Mouse (Mus musculus): Measurements from ENCODE around the gene Hist1h2bj. TPM values are rescaled to one million over a fixed set of nuclear protein-coding genes. Genes with fewer than 3 reads are reported as not detected.
"Not testable (repeated sequence)": the region's sequence is repeated elsewhere in the genome, so short reads cannot be mapped to it uniquely, and the experiment has no call there.

The Hist1h2bj gene
- total RNA-seq, 2 experiments from 2014 or later = 117 to 122 TPM

- no peak for DNase-seq
These were observed 2.4 kb upstream of the Hist1h2bj start for GRCm38 (mm10) chr13:22040464-22041141.

- DNase-seq = peak; percentile 90
These were observed 1.9 kb upstream of the Hist1h2bj start, which contains the start of gene Hist1h4i for GRCm38 (mm10) chr13:22041142-22041536. Hist1h4i (minus strand) TSS chr13:22041362.

DNA sequence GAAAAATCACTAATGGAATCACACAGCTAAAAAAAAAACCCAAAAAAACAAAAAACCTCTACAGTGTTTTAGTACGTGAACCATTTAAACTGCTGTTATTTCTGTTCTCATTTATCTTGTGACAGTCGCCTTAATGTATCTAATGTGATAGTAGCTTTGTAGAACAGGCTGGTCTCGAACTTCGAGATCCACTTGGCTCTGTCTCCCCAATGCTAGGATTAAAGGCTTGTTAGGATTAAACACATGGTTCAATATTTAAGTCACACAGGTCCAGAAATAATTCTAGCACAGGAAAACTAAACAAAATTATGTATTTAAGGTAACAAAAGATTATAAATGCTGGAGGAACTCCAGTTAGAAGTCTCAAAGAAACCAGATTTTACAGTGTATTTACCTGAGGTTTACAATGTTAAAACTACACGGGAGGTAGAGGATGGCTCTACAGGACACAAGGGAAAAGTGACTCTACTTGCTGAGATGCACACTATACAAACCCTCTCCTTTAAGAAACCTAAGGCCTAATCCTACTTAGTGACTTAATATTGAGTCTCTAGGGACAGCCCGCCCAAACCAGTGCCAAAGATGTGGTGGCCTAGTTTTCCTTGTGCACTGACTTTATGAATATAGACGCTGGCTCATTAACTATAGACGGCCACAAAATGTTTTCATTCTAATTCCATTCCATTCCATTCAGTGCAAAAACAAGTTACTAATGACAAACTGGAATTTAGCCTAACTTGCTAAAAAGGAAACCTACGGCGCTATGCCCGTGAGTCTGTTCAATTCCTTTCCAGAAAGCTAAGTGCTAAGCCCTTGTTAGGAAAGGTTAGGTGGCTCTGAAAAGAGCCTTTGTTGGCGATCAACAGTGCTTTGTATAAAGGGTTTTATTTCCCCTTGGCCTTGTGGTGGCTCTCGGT is 1.1 kb upstream of the Hist1h2bj start:
- DNase-seq = no peak

- no peak for DNase-seq
These were observed 753 bp downstream of the Hist1h2bj start for GRCm38 (mm10) chr13:22043503-22044431.

DNA sequence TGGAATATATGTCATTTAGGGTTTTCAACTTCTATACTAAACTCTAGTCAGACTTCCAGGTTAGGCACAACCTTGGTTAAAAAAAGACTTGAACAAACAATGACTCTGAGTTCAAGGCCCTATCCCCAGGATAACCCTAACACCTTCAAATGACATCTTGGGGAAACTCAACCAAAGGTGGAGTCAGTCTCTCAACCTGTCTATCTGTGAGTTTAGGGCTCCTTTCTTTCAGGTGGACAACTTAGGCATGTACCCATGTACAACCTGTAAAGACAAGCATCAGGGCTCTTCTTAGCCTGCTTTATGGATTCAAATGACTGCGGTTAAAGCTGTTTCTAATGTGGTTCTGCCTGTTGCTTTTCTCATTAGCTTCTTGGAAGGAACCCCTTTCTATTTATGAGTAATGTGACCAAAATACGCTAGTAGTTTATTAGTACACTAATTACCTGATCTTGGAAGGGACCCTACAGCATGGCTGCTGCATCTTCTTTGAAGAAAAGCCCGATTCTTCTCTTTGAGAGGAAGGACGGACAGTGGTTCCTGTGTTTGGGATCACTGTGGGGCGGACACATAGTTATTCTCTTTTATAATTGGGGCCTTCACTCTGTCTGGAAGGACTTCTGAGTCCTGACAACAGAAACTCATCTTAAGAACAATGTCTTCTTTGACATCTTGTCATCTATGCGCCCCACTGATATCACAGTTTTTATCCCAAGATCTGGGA is 1.6 kb downstream of the Hist1h2bj start:
- no peak for DNase-seq

GRCm38 (mm10) chr13:22045311-22045710 is 2.3 kb downstream of the Hist1h2bj start:
- DNase-seq = no peak

DNA sequence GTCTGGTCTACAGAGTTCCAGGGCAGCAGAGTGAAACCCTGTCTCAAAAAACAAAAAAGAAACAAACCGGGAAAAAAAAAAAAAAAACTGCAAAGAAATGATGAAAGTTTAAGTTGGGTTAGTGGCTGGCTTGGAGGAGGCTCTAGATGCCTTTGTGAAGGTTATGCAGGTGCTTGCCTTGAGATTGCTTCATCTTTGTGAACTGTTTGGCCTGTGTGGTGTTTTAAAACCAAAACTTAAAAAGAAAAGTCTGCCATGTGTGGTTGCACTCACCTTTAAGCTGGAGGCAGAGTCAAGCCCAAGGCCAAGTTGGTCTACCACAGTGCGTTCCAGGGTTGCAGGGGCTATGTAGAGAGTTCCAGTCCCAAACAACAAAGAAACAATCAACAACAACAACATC is 6.0 kb downstream of the Hist1h2bj start:
- DNase-seq = no peak

DNA sequence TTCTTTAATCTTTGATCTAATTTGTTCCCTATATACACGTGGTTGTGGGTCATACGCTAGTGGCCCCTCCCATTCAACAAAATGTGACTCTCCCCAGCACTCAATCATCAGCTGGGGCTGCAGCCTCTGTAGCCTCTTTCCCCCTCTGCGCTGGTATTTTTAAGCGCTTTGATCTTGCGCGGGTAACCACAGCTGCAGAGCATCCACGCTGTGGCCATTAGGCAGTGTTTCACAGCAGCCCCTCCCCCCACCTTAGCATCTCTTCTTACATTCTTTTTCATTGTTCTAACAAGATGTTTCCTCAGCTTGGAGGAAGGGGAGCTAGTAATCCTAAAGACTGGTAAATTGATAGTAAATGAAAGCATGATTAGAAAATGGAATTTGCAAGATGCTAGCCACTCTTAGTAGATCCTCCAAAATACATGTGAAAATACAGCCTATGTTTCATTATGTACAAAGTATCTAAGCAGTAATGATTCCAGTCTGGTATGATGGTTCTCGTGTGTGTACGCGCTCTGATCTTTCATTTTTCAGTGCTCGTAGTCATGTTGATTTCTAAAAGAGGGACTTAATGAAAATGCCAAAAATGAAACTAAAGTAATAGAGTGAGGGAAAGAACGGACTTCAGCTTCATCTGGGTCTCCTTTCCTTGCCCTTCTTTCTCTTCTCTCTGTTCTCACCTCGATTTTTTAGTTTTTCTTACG is 6.9 kb downstream of the Hist1h2bj start:
- no peak for DNase-seq

- peak; percentile 83 for DNase-seq
These were observed 7.8 kb downstream of the Hist1h2bj start for GRCm38 (mm10) chr13:22050591-22051522.

- DNase-seq = no peak
These were observed 8.5 kb downstream of the Hist1h2bj start for GRCm38 (mm10) chr13:22051523-22051859.

DNA sequence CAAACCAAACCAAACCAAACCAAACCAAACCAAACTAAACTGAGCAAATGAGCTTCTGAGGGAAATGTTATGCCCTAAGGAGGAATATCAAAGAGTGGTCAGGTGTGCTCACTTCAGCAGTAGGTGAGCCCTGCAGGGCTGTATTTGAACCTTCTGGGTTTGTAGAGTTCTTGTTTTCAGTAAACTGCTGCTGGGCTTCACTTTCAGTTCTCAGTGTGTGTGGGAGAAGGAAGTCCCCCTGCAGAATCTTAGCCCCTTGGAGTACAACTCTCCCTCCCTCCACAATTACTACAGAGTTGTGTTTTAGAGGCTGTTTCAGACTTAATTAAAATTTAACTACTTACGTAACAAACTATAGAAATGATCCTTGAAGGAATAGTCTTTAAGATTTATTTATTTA is 10.7 kb downstream of the Hist1h2bj start:
- no peak for DNase-seq

- DNase-seq = no peak
These were observed 18.4 kb downstream of the Hist1h2bj start for GRCm38 (mm10) chr13:22061422-22061821.

DNA sequence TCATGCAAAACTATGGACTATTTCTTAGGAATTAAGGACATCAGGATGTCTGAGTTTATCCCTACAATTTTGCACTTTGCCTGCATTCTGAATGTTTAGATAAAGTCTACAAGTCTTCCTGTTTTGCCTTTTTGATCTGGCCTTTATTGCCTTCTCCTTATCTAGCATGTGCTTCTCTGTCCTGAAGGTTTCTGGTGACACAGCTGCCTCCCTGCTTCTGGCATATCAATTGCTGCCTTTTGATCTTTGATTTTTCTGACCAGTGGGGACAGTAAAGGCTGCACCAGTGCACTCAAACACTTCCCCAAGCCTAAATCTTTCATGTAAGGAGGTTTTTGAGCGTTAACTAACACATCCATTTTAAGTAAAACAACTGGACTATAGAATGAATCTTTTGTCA is 20.5 kb downstream of the Hist1h2bj start:
- no peak for DNase-seq

- DNase-seq = not testable (repeated sequence)
These were observed 41.1 kb downstream of the Hist1h2bj start, which contains the start of gene Vmn1r188 for GRCm38 (mm10) chr13:22084140-22084539. Vmn1r188 (plus strand) TSS chr13:22084440.

Small RNA genes within 50 kb of the gene (microRNA-seq; reads per million reads assigned to microRNA genes)
- gene Gm26300 = 0 reads per million in 2 experiments
- gene Gm44390 = 0 reads per million in 2 experiments
- gene Gm44486 = 0 reads per million in 2 experiments

Other genes with a start within 250 kb of the Hist1h2bj start
- 100 to 1,000 TPM; 140 to 150 TPM for gene Hist1h2bq, start 233.0 kb upstream of the Hist1h2bj start, total RNA-seq (2021)
- gene Hist1h2ao, start 232.7 kb upstream of the Hist1h2bj start, total RNA-seq (2021) = 100 to 1,000 TPM; 240 to 250 TPM
- 100 to 1,000 TPM; 345 to 353 TPM for gene Hist1h4m, start 231.5 kb upstream of the Hist1h2bj start, total RNA-seq (2021)
- gene Hist1h4n, start 211.0 kb upstream of the Hist1h2bj start, total RNA-seq (2021) = 10 to 100 TPM; 17.9 to 46.6 TPM
- 100 to 1,000 TPM in 1 of 2 experiments, 10 to 100 TPM in 1; 86.5 to 153 TPM for gene Hist1h2ap, start 209.7 kb upstream of the Hist1h2bj start, total RNA-seq (2021)
- gene Hist1h2br, start 209.5 kb upstream of the Hist1h2bj start, total RNA-seq (2021) = 100 to 1,000 TPM; 139 to 146 TPM
- gene Zfp184, start 98.1 kb upstream of the Hist1h2bj start, total RNA-seq (2021) = 1 to 10 TPM in 1 of 2 experiments, under 1 TPM in 1; 0.73 to 1.2 TPM
- not detected for gene Pom121l2, start 62.0 kb upstream of the Hist1h2bj start, total RNA-seq (2021)
- gene Prss16, start 33.5 kb upstream of the Hist1h2bj start, total RNA-seq (2021) = not detected
- gene Hist1h2ah, start 7.6 kb upstream of the Hist1h2bj start, total RNA-seq (2021) = 100 to 1,000 TPM; 171 to 199 TPM
- gene Hist1h2bk, start 7.3 kb upstream of the Hist1h2bj start, total RNA-seq (2021) = 100 to 1,000 TPM; 209 to 249 TPM
- gene Hist1h4i, start 1.9 kb upstream of the Hist1h2bj start, total RNA-seq (2021) = 10 to 100 TPM; 77.9 to 89.2 TPM
- gene Hist1h2ag, start 270 bp upstream of the Hist1h2bj start, total RNA-seq (2021) = 100 to 1,000 TPM; 133 to 135 TPM
- not detected for gene Vmn1r188, start 41.2 kb downstream of the Hist1h2bj start, total RNA-seq (2021)
- not detected for gene Vmn1r189, start 62.6 kb downstream of the Hist1h2bj start, total RNA-seq (2021)
- gene Vmn1r191, start 140.8 kb downstream of the Hist1h2bj start, total RNA-seq (2021) = not detected
- gene Vmn1r192, start 147.9 kb downstream of the Hist1h2bj start, total RNA-seq (2021) = not detected
- gene Vmn1r193, start 179.9 kb downstream of the Hist1h2bj start, total RNA-seq (2021) = not detected
- not detected for gene Vmn1r194, start 201.0 kb downstream of the Hist1h2bj start, total RNA-seq (2021)
- gene Vmn1r195, start 227.3 kb downstream of the Hist1h2bj start, total RNA-seq (2021) = not detected
- not detected for gene Vmn1r196, start 246.7 kb downstream of the Hist1h2bj start, total RNA-seq (2021)